ENCODE assay signal across 16 mouse cellular contexts in the genomic region with DNA sequence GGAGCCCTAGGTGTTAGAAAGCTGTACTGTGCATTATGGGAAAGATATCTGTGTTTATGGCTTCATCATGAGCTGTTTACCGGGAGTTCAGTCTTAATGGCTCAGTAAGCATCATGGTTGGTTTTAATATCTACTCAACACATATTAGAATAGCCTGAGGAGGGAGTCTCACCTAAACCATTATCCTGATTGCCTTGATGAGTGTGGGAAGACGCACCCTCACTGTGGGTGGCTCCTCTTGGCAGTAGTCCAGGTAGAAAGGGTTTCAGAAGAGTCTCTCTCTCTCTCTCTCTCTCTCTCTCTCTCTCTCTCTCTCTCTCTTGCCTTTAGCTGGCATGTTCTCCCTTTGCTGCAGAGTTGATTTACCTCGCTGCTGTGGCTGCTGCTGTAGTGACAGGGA. TPM values are rescaled to one million over a fixed set of nuclear protein-coding genes. Genes with fewer than 3 reads are reported as not detected.
"Had no signal": no experiment of that assay in that cellular context is flagged by ENCODE, and none has a peak within 500 bp of the region (broad histone marks: within the 10 kb centered on the region; RNA-seq: fewer than 3 reads in every experiment).

No protein-coding gene starts in this region.

- H3K27ac ChIP-seq: layer of hippocampus, adult 2 months; limb, embryonic 10.5 days; midbrain, embryonic 12.5 days had no signal

- H3K9me3 ChIP-seq: limb, embryonic 10.5 days; midbrain, embryonic 12.5 days had no signal

- ATAC-seq: midbrain, embryonic 16.5 days had no signal

- H3K27me3 ChIP-seq: midbrain, embryonic 12.5 days had no signal

- H3K4me3 ChIP-seq: layer of hippocampus, adult 2 months; limb, embryonic 10.5 days; midbrain, embryonic 12.5 days; myocyte had no signal

- H3K36me3 ChIP-seq: limb, embryonic 10.5 days; midbrain, embryonic 12.5 days had no signal

- H3K9ac ChIP-seq: lung, embryonic 14.5 days; midbrain, embryonic 12.5 days had no signal

- H3K4me1 ChIP-seq: limb, embryonic 10.5 days; midbrain, embryonic 12.5 days had no signal

- H3K4me2 ChIP-seq: liver, embryonic 11.5 days; lung, embryonic 14.5 days; midbrain, embryonic 12.5 days had no signal

- DNase-seq: kidney, adult 11 months; kidney, adult 9 months; kidney, postnatal 10 days; kidney, postnatal 4 days; lung, embryonic 14.5 days; lung, postnatal 10 days; lung, postnatal 4 days; thymus, adult 18-20 months; thymus, postnatal 14 days had no signal

RNA-seq across cellular contexts. Expression of gene Mal, which starts 34.4 kb away (rescaled TPM):
- polyA plus RNA-seq: liver, embryonic 16.5 days had no signal
